Mouse (Mus musculus) heart, embryonic 11.5 days (tissue): ENCODE data around the gene Aox2. TPM values are rescaled to one million over a fixed set of nuclear protein-coding genes. Genes with fewer than 3 reads are reported as not detected.

Experiments
- ATAC-seq: fragments of 200-750 bp; cut with Nextera tagmentation; replicated peaks from 2 replicates; pipeline ENCODE4 v1.8.0; 2017; ENCODE audit warnings: moderate library complexity; ENCODE audit not compliant: insufficient number of reproducible peaks, low FRiP score, low TSS enrichment
- H3K27ac ChIP-seq: fragments of 300-500 bp; sonication (generic); 2 replicates; pipeline ENCODE4 v1.5.1; 2014; ENCODE audit warnings: mild to moderate bottlenecking, low read depth, low read length
- H3K27me3 ChIP-seq: fragments of 300-500 bp; sonication (generic); 2 replicates; pipeline ENCODE4 v1.6.1; 2014; ENCODE audit warnings: mild to moderate bottlenecking, low read length, mixed read lengths; ENCODE audit not compliant: control insufficient read depth, insufficient read depth
- H3K36me3 ChIP-seq: fragments of 300-500 bp; sonication (generic); 2 replicates; pipeline ENCODE4 v1.6.1; 2014; ENCODE audit warnings: mild to moderate bottlenecking, low read length, moderate library complexity, mixed read lengths; ENCODE audit not compliant: control insufficient read depth, insufficient read depth
- H3K4me1 ChIP-seq: fragments of 300-500 bp; sonication (generic); 2 replicates; pipeline ENCODE4 v1.6.1; 2014; ENCODE audit warnings: low read length; ENCODE audit not compliant: control insufficient read depth, insufficient read depth
- H3K4me2 ChIP-seq: fragments of 300-500 bp; sonication (generic); 2 replicates; pipeline ENCODE4 v1.6.1; 2014; ENCODE audit warnings: mild to moderate bottlenecking, moderate library complexity
- H3K4me3 ChIP-seq: fragments of 300-500 bp; sonication (generic); 2 replicates; pipeline ENCODE4 v1.5.1; 2014; ENCODE audit warnings: low read depth, low read length
- H3K9ac ChIP-seq: fragments of 300-500 bp; sonication (generic); 2 replicates; pipeline ENCODE4 v1.6.1; 2014; ENCODE audit warnings: mild to moderate bottlenecking, low read depth, low read length, moderate library complexity
- H3K9me3 ChIP-seq: fragments of 300-500 bp; sonication (generic); replicated peaks from 2 replicates; pipeline ENCODE4 v1.6.1; 2016; ENCODE audit warnings: low read length; ENCODE audit not compliant: control insufficient read depth
- WGBS: fragments of 180-500 bp; shearing (Covaris S2); extraction: QIAGEN DNeasy Blood & Tissue Kit; methylation state at CpG from one replicate; pipeline ENCODE4 v1.1.7; 2014; ENCODE audit not compliant: insufficient replicate concordance; 5-methylcytosine and 5-hydroxymethylcytosine counted together
- polyA plus RNA-seq: library from polyadenylated mRNA; unstranded; fragments of >200 nt; fragmentation: Nextera tagmentation; extraction: Ambion mirVana; gene quantifications from 2 replicates; pipeline ENCODE4 v1.2.1, GENCODE M21; 2014

The Aox2 gene
- polyA plus RNA-seq, 1 experiment from 2014 or later: not detected

GRCm38 (mm10) chr1:58294730-58295129, 16.6 kb downstream of the Aox2 start:
- 78% methylated on average over 5 of the region's 5 CpGs for WGBS

GRCm38 (mm10) chr1:58296278-58296677, 18.2 kb downstream of the Aox2 start:
- Histone ChIP-seq H3K4me2 (no peak overlapping the region), H3K9ac (no peak overlapping the region), H3K4me1 (no peaks in the 10 kb centered on the region), H3K4me3 (no peak overlapping the region), H3K27me3 (no peaks in the 10 kb centered on the region), H3K27ac (no peak overlapping the region), H3K9me3 (no peaks in the 10 kb centered on the region), H3K36me3 (no peaks in the 10 kb centered on the region)
- 5% methylated on average over 7 of the region's 7 CpGs for WGBS
- ATAC-seq: peak; percentile 39; the same call in 1 of the 2 replicates

More at GRCm38 (mm10) chr1:58294730-58295129, 16.6 kb downstream of the Aox2 start:
- H3K27ac ChIP-seq: no peak overlapping the region
- no peaks in the 10 kb centered on the region for H3K4me1 ChIP-seq
- H3K9me3 ChIP-seq: no peaks in the 10 kb centered on the region
- H3K9ac ChIP-seq: no peak overlapping the region
- no peak overlapping the region for H3K4me2 ChIP-seq
- no peaks in the 10 kb centered on the region for H3K27me3 ChIP-seq
- no peak overlapping the region for H3K4me3 ChIP-seq
- H3K36me3 ChIP-seq: no peaks in the 10 kb centered on the region
- no peak for ATAC-seq

- Histone ChIP-seq H3K9ac (no peak overlapping the region), H3K27ac (no peak overlapping the region), H3K9me3 (no peaks in the 10 kb centered on the region), H3K4me1 (no peaks in the 10 kb centered on the region), H3K4me2 (no peak overlapping the region), H3K36me3 (no peaks in the 10 kb centered on the region), H3K4me3 (no peak overlapping the region), H3K27me3 (no peaks in the 10 kb centered on the region)
- WGBS: 55% methylated on average over 4 of the region's 4 CpGs
- no peak for ATAC-seq
These were observed 18.7 kb downstream of the Aox2 start for GRCm38 (mm10) chr1:58296821-58297220.

- H3K9ac ChIP-seq: no peak overlapping the region
- no peaks in the 10 kb centered on the region for H3K36me3 ChIP-seq
- H3K4me3 ChIP-seq: no peak overlapping the region
- H3K4me1 ChIP-seq: peaks cover 1% of the 10 kb centered on the region; the same call in 1 of the 2 replicates
- WGBS: 73% methylated on average over 6 of the region's 6 CpGs
- no peak overlapping the region for H3K4me2 ChIP-seq
- H3K27ac ChIP-seq: no peak overlapping the region
- ATAC-seq: no peak
- H3K27me3 ChIP-seq: no peaks in the 10 kb centered on the region
- H3K9me3 ChIP-seq: no peaks in the 10 kb centered on the region
These were observed 20.2 kb downstream of the Aox2 start for GRCm38 (mm10) chr1:58298347-58298746.

GRCm38 (mm10) chr1:58301073-58301472, 22.9 kb downstream of the Aox2 start:
- ATAC-seq: no peak
- WGBS: 90% methylated on average over 7 of the region's 7 CpGs
- Histone ChIP-seq H3K4me1 (peaks cover 6% of the 10 kb centered on the region; the same call in 1 of the 2 replicates), H3K27ac (no peak overlapping the region), H3K36me3 (no peaks in the 10 kb centered on the region), H3K9ac (no peak overlapping the region), H3K4me3 (no peak overlapping the region), H3K27me3 (no peaks in the 10 kb centered on the region), H3K4me2 (no peak overlapping the region), H3K9me3 (no peaks in the 10 kb centered on the region)

GRCm38 (mm10) chr1:58302015-58302414, 23.9 kb downstream of the Aox2 start:
- no peak overlapping the region for H3K4me3 ChIP-seq
- H3K4me1 ChIP-seq: peaks cover 6% of the 10 kb centered on the region; the same call in 1 of the 2 replicates
- H3K9me3 ChIP-seq: no peaks in the 10 kb centered on the region
- H3K27ac ChIP-seq: no peak overlapping the region
- 73% methylated on average over 5 of the region's 6 CpGs for WGBS
- H3K27me3 ChIP-seq: no peaks in the 10 kb centered on the region
- H3K9ac ChIP-seq: no peak overlapping the region
- no peaks in the 10 kb centered on the region for H3K36me3 ChIP-seq
- no peak overlapping the region for H3K4me2 ChIP-seq
- ATAC-seq: no peak

- Histone ChIP-seq H3K36me3 (no peaks in the 10 kb centered on the region), H3K27me3 (no peaks in the 10 kb centered on the region), H3K4me2 (no peak overlapping the region), H3K9ac (no peak overlapping the region), H3K4me1 (peaks cover 6% of the 10 kb centered on the region; the same call in 1 of the 2 replicates), H3K27ac (no peak overlapping the region), H3K9me3 (no peaks in the 10 kb centered on the region), H3K4me3 (no peak overlapping the region)
- ATAC-seq: no peak
- WGBS: 57% methylated on average over 6 of the region's 6 CpGs
These were observed 24.9 kb downstream of the Aox2 start for GRCm38 (mm10) chr1:58303009-58303408.

- no peaks in the 10 kb centered on the region for H3K27me3 ChIP-seq
- H3K36me3 ChIP-seq: no peaks in the 10 kb centered on the region
- H3K4me2 ChIP-seq: no peak overlapping the region
- H3K27ac ChIP-seq: no peak overlapping the region
- WGBS: 72% methylated on average over 4 of the region's 4 CpGs
- ATAC-seq: no peak
- no peak overlapping the region for H3K4me3 ChIP-seq
- no peaks in the 10 kb centered on the region for H3K9me3 ChIP-seq
- H3K9ac ChIP-seq: no peak overlapping the region
- H3K4me1 ChIP-seq: peaks cover 6% of the 10 kb centered on the region; the same call in 1 of the 2 replicates
These were observed 25.6 kb downstream of the Aox2 start for GRCm38 (mm10) chr1:58303726-58304125.

- Histone ChIP-seq H3K4me3 (no peak overlapping the region), H3K9me3 (no peaks in the 10 kb centered on the region), H3K9ac (no peak overlapping the region), H3K4me2 (no peak overlapping the region), H3K27me3 (no peaks in the 10 kb centered on the region), H3K4me1 (peaks cover 6% of the 10 kb centered on the region; the same call in 1 of the 2 replicates), H3K36me3 (no peaks in the 10 kb centered on the region), H3K27ac (no peak overlapping the region)
- whole genome bisulfite sequencing: 63% methylated on average over 12 of the region's 12 CpGs
- ATAC-seq: no peak
These were observed 26.2 kb downstream of the Aox2 start for GRCm38 (mm10) chr1:58304296-58304695.
